Mouse (Mus musculus): ENCODE results near the gene Spats2.

Gene Spats2

DNA sequence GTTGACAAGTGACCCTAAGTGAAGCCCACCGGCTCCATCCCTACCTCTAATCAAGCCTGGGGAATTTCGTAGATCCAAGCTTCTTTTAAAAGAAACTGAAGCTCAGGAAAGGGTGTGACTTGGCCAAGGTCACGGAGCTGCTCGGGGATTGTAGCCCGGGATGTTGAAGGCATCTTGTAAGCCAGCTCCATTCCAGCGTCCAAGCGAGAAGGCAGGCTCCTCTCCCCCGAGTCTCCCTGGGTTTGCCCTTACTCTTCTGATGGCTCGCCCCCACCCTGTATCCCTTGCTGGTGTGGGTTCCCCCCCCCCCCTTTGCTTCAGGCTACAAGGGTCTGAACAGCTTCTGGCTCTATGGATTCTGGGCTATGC is 27.2 kb upstream of the Spats2 start:
- DNase-seq = no peak

DNA sequence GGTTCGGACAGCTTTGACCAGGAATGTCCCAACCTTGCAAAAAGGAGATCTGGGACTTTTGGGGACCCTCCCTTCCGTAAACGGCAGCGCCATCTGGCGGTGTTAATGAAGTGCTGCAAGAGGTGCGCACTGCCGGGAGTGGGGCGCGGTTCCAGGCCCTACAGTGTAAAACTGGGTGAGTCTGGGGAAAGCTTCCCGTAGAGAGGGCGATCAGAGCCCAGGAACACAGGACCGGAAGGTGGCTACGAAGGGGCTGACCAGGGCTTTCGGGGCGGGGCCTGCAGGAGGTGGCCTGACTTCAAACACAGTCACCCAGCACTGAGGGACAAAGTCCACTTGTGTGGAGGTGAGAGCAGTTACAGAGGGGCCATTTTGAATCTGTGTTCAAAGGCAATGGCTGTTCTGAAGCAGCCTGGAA is 26.6 kb upstream of the Spats2 start:
- no peak for DNase-seq

DNA sequence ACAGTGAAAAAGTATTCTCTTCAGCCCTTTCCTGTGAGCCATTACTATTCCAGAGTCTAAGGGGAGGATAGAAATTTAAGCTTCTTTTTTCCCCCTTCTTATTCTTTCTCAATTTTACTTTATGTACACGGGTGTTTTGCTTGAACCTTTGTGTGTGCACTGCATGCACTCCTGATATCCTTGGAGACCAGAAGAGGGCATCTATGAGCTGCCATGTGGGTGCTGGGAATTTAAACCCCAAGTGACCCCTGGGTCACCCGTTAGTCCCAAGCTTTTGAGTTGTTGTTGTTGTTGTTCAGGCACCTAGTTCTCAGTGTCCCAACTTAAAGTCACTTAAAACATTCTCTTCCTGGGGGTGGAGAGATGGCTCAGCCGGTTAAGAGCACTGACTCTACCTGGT is 25.7 kb upstream of the Spats2 start:
- DNase-seq = no peak

DNA sequence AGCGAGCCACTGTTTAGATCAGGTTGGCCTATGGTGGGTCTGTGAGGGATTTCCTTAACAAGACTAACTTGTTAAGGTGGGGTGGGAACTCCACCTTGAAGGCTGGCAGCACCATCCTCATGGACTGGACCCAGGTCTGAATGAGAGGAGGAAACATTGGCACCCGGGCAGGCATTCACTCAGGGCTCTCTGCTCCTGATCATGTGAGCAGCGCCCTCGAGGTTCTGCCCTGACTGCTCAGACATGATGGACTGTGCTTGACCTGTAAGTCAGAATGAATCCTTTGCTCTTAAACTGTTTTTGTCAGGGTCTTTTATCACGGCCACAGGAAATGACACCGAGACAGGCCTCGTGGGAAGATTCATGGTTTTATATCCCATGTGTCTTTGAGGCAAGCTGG is 20.5 kb upstream of the Spats2 start:
- DNase-seq = no peak

DNA sequence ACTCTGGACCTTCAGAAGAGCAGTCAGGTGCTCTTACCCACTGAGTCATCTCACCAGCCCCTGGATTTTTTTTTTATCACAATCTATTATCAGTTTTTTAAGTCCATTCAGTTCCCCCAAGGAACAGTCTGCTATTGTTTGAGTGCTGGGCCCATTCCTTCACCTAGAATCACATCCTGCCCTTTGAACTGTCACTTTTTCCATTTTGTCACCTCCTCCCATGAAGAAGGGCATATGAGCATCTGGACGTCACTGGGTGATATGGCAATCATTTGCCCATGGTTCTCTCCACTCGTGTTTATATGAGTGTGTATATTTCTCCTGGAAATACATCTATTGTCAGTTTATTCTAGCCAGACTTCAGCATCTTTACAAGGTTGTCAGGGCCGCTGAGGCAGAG is 17.9 kb upstream of the Spats2 start:
- no peak for DNase-seq

DNA sequence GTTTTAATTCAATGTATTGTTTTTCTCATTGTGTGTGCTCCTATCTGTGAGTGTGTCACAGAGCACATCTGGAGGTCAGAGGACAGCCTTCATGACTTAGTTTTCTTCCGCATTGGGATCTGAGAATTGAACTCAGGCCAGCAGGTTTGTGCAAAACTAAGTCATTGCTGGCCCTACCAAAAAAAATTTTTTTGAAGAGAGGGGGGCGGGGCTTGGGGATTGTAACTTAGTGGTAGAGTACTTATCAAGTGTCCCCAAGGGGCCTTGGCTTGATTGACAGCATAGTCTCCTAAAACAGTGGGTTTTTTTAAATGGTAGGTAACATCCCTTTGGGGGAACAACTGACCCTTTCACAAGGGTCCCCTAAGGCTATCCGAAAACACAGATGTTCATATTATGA is 14.6 kb upstream of the Spats2 start:
- no peak for DNase-seq

DNA sequence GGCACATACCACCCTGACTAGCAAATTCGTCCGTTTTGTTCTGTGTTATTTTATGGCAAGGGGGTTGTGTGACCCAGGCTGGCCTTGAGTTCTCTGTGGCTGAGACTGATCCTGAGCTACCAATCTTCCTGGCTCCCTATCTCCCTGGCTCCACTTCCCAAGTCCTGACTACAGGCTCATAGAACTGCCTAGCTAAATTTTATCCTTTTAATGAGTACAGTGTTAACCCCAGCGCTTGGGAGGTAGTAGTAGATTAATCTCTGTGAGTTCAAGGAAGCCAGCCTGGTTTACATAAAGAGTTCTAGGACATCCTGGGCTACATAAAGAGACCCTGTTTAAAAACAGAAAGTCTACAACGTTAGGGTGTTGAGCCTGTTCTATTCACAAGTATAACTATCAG is 13.9 kb upstream of the Spats2 start:
- no peak for DNase-seq

DNA sequence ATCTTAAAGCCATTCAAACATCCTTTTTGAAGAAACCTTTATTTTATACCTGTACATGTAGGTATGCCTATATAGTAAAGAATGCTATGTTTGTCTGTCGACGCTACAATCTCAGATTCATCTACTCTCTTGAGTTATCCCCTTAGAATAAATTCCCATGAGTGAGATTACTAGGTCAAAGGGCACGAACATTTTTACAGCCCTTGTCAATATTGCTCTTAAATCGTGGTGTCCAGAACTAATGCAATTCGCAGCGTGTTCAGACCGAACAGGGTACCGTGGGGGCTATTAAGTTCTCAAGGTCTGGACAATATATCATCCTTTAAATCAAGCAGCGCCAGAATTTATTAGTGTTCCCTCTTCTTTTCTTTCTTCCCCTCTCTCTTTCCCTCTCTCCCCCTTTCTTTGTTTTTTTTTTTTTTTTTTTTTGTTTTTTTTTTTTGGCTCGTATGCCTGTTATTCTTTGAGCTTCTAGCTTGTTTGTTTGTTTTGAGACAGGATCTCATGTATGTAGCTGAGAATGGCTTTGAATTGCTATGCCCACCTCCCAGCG is 12.8 kb upstream of the Spats2 start:
- no peak for DNase-seq

DNA sequence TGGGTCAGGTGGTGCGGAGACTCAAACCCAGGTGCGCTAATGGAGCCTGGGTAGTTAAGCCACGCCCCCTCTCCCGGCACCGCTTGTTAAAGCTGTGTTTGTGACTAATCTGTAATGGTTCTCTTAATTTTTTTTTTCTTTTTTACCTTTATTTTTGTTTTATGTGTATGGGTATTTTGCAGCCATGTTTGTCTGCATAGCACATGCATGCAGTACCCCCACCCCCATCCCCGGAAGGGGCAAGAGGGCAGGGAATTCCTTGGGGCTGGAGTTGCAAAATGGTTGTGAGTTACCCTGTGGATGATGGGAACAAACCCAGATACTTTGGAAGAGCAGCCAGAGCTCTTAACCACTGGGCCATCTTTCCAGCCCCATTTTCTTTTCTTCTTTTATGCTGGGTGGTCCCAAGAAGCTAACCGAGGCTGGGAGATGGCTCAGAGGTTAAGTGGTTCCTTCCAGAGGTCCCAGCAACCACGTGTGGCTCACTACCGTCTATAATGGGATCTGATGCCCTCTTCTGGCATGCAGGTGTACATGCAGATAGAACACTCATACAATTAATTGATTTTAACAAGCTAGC is 12.2 kb upstream of the Spats2 start:
- no peak for DNase-seq

DNA sequence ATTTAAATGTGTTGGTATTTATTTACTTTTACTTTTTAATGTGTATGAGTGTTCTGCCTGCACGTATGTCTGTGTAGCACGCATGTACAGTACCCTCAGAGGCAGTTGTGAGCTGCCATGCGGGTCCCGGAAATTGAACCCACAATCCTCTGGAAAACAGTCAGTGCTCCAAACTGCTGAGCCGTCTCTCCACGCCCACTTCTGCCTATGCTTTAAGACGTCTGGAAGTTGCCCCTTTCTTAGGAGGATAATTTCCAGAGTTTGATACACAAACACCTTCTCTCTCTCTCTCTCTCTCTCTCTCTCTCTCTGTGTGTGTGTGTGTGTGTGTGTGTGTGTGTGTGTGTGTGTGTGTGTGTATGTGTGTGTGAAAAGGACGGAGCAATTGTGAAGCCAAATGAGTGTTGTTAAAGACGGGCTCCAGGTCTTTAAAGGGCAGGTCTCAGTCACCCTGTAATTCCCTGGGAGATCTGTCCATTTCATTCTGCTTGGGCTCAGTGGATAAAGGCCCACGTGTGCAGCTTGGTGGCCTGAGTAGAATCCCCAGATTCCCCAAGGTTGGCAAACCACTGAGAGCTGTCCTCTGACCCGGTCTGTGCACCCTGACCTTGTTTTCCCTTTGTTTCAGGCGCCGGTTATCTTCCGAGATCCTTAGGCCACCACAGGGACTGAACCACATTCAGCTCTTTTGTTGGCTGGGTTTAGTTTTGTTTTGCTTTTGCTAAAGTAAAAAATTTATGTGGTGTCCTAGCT is 11.2 kb upstream of the Spats2 start:
- DNase-seq = no peak

DNA sequence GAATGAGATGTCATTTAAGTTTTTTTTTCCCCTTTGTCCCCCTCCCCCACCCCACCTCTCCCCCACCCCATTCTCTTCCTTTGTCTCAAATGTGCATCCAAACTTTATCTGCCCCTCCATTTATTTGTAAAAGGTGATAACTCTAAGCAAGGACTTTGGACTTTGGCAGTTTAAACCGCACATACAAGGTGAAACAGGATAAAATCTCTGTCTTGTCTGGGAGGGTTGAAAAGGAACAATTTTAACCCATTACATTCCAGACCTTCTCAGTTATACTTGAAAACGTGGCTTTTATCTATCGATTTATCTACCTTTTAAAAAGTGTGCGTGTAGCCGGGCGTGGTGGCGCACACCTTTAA is 10.7 kb upstream of the Spats2 start:
- no peak for DNase-seq

DNA sequence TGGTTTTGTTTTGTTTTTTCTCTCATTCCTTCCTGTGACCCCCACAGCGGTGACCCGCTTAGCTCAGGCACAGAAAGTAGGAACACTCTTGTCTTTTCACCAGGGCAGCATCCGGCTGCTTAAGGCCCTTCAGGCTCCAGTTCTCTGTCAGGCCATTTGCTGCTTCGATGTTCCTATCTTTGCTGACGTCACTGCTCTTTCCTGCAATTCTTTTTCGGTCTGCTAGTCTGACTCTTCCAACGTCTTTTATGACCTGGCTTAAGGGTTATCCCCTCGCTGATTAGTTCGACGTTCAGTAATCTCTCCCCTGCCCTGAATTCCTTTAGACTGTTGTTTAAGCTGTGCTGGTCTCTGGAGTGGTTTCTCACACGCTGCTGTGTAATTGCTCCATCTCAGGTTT is 9.2 kb upstream of the Spats2 start:
- DNase-seq = no peak

DNA sequence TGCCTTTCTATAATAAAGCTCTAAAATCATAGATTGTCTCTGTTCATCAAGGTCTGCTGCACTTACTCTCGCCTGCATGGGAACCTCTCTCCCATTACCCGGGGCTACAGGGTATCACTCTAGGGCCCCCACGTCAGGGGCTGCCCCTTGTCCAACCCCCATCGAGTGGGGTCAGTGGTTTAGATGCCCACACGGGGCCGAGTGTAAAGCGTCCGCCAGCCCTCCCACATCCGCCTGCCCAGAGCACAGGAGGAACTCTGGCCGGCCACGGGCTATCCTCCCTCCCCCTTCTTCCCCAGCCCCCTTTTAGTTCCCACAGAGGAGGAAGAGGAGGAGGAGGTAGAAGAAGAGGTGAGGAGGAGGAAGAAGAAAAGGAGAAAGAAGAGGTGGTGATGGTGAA is 4.9 kb upstream of the Spats2 start:
- DNase-seq = no peak

DNA sequence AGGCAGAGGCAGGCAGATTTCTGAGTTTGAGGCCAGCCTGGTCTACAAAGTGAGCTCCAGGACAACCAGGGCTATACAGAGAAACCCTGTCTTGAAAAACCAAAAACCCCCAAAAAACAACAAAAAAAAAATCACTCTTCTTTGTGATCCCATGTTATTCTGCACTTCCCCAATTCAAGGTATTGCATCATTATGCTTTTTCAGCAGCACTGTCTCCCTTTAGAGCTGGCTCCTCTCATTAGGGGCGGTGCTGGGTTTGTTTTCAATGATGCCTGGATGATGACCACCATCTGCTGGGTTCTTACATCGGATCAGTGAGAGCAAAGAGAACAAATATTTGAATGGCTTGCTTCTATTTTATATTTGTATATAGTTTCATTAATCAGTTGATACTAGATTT is 3.1 kb upstream of the Spats2 start:
- DNase-seq = no peak

DNA sequence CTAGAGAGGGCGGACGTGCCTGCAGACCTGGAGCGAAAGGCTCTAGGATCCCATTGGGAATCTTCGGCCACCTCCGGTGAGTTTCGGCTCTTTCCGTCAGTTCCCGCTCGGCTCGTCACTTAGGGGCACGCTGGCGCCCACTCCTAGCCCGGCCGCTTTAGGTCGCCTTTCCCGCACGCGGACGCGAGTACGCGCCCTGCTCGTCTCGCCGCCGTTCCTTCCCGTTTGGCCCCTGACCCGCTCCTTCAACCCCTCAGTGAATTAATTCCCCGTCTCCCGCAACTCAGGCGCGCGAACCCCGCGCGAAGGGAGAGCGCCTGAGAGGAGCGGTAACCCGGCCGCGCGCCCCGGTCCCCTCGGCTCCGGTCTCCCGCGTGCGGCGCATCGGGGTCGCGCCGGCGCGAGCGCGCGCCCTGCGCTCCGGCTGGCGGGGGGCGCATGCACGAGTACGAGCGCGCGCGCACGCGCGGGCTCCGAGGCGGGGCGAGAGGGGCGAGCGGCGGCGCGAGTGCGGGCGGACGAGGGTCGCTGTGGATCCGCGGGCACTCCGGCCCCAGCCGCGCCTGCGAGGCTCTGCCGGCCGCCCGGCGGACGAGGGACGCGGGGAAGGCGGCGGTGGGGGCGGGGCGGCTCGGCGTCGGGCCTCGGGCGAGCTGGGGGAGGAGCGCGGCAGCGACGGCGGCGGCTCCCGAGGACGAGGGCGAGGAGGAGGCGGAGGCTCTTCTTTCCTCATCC is 532 bp downstream of the Spats2 start:
- peak; percentile 85 for DNase-seq

DNA sequence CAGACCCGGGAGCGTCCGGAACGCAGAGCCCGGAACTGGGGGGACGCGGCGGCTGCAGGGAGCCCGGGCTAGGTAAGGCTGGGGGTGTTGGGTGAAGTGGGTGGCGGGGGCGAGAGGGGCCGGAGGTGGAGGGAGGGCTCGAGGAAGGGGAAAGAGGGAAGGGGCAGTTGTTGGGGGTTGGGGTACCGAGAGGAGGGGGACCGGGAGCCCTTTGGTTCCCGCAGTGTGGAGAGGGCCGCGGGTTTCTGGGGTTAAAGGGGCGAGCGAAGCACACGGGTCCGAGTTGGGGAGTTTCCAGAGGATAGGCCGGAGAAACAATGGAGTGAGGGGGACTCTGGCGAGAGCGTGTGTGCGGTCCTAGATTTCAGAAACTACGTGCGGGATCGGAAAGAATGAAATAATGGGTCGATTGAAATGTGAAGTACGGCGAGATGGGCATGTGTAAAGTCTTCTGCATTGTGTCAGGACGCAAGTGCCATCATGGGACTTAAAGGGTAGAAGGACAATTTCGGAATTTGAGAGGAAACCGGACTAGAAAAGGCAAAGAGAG is 1.2 kb downstream of the Spats2 start:
- DNase-seq = no peak

DNA sequence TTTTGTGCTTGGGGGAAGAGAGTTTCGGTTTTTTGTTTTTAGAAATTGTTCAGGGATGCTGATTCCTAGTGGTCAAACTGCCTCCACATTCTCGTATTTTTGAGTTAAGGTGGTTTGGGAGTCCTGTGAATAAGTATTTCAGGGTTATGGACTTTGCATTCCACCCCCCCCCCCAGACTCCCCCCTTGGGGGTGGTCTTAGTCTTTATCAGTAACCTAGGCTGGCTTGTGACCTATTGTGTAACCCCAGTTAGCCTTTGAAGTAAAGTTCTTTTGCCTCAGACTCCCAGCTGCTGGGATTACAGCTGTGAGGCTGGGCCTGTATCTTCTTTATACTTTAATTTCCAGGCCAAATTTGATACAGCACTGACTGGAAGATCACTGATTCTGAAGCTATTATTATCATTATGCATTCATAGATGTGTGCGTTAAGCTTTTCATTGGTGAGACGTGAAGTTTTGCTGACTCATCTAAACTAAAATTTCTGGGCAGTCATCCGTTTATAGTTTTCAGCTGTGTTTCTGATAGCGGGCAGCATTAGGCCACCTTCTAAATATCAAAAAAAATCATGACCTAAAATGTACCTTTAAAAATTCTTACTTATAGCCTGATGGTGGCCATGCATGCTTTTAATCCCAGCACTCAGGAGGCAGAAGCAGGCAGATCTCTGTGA is 2.3 kb downstream of the Spats2 start:
- DNase-seq = no peak

DNA sequence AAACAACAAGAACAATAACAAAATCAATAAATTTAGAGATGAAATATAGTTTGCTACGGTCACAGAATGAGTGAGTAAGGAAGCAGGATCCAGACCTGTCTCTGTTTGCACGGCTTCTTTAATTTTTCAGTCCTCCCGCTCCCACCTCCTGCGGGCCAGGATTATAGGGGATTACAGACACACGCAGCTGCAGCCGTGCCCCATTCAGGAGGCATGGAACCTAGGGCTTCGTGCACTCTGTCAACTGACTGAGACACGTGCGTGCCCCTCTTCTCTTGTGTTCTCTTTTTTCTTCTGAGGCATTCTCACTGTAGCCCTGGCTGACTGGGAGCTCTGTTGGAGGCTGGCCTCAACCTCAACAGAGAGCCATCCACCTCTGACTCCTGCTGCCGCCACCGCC is 3.7 kb downstream of the Spats2 start:
- DNase-seq = no peak

DNA sequence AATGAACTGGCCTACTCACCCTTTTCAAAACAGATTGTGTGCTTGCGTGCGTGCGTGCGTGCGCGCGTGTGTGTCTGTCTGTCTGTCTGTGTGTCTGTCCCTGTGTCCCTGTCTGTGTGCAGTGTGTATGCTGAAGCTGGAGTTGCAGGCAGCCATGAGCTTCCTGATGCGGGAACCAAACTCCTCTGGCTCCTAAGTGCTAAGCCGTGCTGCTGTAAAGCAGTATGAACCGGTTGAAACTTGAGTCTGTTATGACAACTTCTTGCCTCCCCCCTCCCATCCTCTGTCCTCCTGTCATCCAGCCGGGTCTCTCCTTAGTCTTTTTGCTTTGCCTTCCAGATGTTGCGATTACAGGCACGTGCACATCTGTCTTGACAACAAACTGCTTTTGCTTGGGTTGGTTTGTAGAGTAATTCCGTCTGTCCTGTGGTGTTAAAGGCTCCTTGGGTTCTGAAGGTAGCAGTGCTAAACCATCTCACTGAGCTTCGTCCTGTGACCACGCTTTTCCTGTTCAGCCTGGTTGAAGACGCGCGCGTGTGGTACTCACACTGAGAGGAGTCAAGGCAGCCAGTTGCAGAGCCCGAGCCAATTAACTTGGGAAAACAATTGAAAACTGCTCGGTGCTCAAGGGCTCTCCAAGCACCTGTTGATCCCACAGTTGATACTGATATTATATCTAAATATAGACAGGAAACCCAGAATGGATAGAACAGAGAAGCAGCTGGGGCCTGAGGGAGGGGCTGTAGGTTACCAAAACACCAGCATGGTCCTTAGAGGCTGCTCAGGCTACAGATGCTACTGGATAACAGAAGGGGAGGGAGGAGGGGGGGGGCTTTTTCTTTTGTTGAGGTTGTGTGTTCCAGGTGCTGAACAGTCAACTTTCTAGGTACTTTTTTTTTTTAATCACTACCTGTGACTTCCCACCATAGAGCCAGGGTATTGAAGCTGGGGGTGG is 4.5 kb downstream of the Spats2 start:
- DNase-seq = no peak

DNA sequence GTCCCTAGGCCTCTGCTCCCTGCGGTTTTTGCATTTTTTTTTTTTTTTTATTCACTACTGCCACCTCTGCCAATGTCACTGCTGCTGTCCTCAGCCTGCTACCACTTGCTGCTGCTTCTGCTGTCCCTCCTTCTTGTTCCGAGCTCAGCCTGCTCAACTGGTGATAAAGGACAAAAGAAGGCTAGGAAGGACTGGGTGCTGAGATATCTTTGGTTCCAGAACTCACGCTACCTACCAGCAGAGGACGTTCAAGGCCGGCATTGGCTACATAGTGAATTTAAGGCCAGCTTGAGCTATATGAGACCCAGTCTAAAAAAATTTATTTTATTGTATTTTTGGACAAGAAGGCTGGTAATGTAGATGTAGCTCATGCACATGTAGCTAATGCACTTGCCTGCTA is 12.7 kb downstream of the Spats2 start:
- no peak for DNase-seq

DNA sequence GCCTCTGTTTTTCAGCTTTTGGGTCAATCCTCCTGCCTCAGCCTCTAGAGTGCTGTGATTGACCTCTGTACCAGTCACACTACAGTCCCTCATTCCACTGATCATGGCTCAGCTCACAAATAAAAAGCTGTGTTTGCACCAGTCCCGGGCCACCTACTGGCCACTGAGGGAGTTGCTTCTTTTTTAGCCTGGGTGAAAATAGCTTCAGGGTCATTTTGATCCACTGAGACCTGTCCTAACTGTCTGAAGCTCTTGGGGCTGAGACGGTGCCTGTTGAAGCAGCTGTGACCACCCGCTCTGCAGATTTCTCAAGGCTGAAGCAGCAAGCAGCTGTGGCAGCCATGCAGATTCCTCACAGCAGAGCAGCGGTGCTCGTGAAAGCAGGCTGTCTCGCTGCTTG is 14.0 kb downstream of the Spats2 start:
- no peak for DNase-seq

DNA sequence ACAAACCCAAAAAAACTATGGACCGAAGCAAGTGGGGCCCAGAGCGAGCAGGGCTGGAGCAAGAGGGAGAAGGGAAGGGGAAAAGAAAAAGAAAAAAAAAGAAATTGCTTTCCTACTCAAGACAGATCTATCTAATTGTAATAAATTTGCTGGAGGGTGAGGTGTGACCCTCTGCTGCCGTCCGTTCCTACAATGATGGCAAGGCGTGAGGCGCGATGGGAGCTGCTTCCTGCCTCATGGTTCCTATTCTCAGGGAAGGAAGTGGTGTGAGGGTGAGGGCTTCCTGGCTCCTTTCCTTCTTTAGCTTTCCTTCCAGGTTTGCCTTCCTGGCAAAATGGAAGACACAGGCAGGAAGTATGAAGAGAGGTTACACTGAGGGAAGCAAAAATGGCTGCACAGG is 24.8 kb downstream of the Spats2 start:
- DNase-seq = no peak

All from cerebellum, adult 11-12 months (tissue).